Mouse (Mus musculus): ENCODE data around the gene Ift172.

DNA sequence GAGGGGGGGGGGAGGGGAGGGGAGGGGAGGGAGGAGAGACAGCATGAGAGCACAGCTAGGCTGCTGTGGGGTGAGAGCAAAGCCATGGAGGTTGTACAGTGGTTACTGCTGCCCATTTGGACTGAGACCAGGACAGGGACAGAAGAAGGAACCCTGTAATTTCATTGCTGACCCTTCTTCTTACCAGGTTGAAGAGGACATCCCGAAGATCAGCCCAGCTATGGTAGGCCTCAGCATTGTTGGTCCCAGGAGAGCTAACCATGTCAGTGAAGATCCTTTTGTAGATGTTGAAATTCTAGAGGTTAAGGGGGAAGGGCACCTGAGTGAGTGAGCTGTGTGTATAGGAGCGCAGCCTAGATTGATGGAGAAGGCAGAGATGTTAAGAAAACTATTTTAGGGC, 35.5 kb downstream of the Ift172 start:
- TF ChIP-seq CTCF (IDR thresholded peaks at IDR 0.05) (no peak), EP300 (IDR thresholded peaks at IDR 0.05) (no peak)

All from lung, postnatal 0 days (tissue).